Mouse (Mus musculus) cerebellum, postnatal 10 days (tissue): ENCODE measurements at regions not wholly inside any gene's neighbourhood (a gene's known extent, or its start where the extent isn't known, plus 50 kb on each side); places are given as distances from the start of the nearest gene placed in this dataset.
"Not testable (repeated sequence)": the region's sequence is repeated elsewhere in the genome, so short reads cannot be mapped to it uniquely, and the experiment has no call there.

Experiments used
- DNase-seq, 2 experiments: peaks; one replicate each; pipeline ENCODE4 v3.0.0; 2021; ENCODE audit warnings: mixed read lengths in 2 of 2

DNA sequence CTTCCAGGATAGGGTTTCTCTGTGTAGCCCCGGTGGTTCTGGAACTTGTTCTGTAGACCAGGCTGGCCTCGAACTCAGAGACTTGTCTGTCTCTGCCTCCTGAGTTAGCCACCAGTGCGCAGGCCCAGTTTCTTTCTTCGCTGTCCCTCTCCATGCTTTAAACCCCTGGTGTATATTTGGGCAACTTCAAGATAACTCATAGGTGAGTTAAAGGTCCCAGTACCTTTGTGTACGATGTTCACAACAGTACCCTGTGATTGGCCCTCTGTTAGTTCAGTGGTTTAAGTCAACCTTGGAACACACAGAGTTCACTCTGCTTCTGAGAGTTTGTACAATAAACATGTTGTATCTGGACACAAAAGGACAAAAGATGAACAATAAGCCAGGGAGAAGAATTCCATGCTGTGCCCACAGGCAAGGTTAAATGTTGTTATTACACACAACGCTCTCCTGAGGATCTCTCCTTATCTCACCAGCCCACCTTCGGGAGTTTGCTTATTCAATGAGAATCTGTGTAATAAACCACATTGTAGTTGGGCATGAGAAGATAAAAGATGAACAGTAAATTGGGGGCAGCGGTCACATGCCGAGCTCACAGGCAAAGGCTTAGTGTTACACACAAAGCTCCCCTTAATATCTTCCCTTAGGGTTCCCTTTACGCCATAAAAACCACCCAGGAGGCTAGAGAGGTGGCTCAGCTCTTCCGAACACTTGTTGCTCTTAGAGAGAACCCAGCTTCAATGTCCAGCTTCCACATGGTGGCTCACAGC lies 78.6 kb upstream of the Cpsf6 start:
- DNase-seq, result no peak

DNA sequence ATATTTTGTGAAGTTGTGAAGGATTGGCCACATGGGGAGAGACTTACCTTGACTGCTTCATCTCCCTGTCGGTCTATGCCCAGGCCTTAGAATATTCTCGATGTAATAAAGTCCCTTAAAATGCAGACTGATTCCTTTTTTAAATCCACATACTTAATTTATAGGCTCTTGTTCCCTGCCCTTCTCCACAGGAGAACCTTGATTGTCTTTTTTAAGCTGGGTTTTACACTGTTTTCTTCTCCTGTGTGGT lies 77.8 kb upstream of the Cpsf6 start:
- DNase-seq, result no peak

DNA sequence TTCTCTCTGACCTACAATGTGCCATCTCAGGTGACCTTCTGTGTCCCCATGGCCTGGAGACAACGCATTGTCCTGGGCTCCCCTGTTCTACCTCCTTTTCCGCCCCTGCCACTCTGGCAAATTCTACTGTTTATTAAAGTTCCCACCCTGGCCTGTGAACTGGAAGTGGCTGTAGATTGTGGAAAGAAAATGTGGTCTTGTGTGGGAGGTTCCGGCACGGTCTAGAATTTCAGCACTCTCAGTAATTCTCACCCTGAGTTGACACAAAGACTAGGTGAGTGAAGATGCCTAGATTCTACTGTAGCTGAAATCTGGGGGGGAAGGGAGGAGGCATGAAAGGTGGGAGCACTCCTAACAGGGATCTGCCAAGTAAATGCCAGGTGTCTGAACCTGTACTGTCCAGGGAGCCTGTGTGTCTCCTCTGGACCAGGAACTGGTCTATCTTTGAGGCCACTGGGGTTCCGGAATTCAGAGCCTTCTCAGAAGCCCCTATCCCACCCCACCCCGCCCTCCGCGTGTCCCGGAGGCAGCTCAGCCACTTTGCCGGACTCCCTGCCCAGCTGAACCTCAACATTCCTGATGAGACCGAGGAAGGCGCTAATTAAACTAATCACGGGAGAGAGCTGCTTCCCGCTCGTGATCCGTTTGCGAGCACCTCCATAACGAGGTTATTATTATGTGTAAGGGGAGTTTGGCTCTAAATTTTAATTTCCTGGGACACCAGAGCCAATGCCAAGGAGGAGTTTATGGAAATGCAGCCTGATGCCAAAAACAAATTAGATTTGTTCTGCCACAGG lies 77.3 kb upstream of the Cpsf6 start:
- no peak for DNase-seq

DNA sequence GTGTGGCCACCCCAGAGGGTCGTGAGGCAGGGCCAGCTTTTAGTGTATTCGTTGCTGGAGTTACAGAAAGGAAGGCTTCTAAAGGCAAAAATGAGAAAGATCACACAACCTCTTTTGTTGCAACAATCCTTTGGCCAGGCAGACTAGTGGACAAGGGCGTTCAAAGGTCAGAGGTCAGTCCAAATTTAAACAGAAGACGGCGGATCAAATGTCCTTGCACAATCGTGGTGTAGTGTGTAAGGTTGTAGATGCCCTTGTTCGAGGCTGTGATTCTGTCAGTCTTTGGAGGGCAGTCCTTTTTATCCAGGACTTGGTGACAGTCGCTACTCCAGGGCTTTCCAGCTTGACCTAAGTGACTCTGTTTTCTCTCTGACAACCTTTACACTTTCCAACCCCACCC lies 76.6 kb upstream of the Cpsf6 start:
- DNase-seq, result no peak

DNA sequence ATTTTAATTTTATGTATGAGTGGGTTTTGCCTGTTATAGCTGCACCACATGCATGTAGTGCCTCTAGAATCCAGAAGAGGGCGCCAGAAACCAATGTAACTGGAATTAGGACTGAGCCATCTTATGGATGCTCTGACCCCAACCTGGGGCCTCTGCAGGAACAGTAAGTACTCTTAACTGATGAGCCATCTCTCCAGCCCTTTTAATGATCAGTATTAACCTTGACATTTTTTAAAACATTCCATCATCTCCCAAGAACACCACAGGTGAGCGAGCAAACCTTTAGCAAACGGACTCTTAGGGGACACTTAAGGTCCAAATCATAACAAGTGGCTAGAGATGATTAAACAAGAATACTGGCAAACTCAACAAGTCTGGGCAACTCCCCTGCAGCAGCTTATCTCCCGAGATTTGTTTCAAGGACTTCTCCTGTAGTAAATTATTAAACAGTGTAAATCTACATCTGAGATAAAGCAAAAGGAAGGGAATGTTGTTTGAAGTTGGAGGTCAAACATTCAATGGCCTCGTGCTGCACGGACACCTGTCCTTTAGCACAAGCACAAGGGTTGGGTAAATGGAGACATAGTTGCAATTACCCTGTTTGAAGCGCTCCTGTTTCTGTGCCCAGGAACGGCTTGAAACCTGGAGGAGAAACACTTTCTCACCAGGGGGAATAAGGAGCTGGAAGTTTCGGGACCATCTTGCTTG lies 75.9 kb upstream of the Cpsf6 start:
- DNase-seq, result peak; percentile 74 to 78

DNA sequence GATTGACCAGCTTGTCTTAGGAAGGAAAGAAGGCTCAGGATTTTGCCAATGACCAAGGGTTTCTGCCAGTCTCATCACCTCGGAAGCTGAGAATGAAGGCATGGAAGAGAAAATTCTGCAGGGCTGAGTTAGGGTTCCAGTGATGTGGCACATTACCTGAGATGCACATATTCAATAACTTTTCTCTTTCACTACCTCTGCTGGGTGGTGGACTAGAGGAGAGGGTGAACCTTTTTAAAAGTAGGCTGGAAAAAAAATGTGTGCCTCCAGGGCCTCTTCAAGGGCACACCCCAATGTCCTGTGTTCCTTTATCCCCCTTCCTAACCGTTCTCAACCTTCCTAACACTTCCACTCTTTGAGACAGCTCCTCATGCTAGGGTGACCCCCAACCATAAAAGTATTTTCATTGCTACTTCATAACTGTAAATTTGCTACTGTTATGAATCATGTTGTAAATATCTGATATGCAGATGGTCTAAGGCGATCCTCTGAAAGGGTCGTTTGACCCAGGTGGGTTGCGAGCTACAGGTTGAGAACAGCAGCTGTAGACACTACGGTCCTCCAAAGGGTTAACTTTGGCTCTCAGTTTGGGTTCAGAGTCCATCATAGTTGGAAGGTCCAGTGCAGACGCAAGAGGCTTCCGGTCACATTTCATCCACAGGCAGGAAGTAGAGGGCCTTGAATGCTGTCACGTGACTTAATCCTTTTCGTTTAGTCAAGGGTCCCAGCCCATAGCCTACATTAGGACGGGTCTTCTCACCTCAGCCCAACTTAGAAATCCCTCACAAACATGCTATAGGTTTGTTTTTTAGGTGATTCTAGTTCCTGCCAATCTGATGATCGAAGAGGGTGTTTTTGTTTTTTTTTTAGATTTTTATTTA lies 75.1 kb upstream of the Cpsf6 start:
- no peak for DNase-seq

DNA sequence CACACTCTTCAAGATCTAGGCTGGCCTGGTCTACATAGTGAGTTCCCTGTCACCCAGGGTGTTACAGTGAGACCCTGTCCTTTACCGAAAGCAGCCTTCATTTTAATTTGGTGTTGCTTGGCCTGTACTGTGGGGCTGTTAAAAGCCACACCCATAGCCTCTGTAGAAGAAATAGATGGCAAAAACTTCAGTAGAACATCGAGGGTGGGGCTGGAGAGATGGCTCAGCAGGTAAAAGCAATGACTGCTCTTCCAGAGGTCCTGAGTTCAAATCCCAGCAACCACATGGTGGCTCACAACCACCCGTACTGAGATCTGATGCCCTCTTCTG lies 74.3 kb upstream of the Cpsf6 start:
- DNase-seq, result no peak

DNA sequence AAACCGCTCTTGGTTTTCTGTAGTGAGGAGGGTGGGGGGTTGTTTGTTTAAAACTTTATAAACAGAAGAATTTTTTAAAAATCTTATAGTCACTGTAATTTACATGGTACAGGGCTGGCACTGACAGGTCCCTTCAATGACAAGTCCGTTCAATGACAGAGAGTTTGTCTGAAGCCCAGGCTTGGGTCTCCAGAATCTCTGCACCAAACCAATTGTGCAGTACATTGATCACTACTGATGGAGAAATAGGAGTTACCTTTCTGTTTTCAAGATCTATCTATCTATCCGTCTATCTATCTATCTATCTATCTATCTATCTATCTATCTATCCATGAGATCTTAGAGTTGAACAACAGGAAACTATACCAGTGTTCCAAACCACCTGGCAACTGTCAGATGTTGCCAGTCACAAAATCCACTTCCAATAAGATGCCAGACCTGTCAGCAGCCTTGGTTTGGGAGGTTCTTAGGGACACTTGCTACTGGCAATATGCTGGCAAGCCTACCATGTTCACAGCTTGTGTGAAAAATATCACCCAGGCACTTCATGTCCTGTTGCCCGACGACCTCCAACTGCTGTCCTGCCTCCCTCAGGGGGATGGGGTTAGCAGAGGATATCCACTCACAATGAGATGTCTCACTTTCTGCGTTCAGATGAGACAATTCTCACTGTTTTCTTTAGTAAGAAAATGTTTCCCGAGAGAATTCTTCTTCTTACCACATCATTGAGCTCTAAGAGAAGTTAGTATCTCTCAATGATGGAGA lies 73.8 kb upstream of the Cpsf6 start:
- DNase-seq, result no peak

DNA sequence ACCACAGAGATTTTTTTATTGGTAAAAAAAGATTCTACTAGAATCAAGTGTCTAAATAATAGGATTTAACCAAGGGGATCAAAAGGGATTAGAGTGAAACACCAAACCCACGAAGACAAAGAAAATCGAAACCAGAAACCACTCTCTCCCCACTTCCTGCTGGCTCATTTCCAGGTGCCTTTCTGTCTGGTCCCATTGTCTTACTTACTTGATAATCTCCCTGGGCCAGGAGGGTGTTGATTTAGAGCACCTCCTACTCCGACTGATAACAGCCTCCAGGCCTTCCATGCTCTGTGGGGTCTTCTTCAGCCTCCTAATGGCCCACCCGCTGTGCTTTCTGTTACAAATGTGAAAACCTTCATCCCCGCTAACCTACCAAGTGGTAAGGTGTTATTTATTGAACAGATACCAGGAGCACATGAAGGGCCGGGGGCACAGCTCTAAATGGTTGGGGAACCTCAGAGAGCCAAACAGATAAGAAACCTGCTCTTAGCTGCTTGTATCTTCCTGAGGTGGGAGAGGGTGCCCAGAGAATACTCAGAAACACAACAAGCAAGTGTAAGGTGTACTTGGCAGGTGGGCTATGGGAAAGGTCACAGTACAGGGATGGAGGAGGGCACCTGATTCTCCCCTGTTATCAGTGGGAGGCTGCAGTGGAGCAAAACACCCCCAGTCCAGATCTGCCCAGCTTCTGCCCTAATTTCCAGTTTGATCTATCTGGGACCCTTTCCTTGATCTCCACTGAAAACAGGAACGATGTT lies 72.6 kb upstream of the Cpsf6 start:
- no peak for DNase-seq

DNA sequence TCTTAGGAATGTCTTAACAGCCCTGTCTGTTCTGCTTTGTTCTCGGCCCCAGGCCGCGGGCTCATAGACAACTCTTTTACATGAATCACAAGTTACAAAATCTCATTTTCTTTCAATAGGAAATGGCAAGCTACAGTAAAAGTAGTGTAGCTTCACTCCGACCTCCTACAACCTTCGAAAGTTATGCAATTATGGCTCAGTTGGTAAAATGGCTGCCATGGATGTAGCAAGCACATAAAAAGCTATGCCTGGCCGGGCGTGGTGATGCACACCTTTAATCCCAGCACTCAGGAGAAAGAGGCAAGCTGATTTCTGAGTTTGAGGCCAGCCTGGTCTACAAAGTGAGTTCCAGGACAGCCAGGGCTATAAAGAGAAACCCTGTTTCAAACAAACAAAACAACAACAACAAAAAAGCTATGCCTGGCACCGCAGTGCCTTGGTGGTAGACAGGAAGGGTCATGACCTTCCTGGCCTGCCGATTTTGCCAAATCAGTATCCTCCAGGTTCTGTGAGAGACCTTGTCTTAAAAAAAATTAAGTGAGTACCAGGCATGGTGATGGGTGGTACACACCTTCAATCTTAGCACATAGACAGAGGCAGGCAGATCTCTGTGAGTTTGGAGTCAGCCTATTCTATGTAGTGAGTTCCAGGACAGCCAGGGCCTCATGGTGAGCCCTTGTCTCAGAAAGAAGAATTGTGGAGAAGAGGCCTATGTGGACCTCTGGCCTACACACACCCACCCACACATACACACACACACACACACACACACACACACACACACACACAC lies 71.8 kb upstream of the Cpsf6 start:
- no peak for DNase-seq

DNA sequence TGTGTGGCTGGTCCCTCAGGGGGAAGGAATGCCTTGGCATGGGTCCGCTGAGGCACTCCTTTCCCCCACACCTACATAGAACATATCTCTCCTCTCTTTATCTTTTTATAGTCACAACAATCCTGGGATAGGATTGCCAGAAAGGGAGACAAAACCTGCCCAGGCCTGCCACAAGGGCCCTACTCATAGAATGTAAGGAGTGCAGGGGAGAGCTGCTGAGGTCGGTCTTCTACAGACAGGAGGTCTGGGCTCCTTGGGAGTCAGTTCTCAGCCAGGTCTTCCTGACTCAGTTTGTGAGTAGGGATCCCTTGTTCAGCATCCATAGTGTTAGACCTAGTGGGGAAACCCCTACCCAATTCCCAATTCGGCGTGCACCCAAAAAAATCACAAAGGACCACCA lies 70.8 kb upstream of the Cpsf6 start:
- DNase-seq, result no peak

DNA sequence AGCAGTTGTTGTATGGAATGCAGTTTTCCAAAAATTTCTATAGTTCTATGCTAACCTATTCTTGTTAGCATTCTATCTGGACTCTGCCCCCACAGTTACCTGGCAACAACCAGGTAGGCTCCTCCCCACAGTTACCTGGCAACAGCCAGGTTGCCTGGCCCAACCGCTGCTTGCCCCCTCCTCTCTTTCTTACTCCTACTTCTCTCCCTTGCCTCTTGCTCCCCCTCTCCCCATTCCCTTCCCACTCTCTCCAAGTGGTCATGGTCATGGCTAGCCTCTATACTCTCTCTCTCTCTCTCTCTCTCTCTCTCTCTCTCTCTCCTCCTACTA lies 70.4 kb upstream of the Cpsf6 start:
- DNase-seq, result no peak

DNA sequence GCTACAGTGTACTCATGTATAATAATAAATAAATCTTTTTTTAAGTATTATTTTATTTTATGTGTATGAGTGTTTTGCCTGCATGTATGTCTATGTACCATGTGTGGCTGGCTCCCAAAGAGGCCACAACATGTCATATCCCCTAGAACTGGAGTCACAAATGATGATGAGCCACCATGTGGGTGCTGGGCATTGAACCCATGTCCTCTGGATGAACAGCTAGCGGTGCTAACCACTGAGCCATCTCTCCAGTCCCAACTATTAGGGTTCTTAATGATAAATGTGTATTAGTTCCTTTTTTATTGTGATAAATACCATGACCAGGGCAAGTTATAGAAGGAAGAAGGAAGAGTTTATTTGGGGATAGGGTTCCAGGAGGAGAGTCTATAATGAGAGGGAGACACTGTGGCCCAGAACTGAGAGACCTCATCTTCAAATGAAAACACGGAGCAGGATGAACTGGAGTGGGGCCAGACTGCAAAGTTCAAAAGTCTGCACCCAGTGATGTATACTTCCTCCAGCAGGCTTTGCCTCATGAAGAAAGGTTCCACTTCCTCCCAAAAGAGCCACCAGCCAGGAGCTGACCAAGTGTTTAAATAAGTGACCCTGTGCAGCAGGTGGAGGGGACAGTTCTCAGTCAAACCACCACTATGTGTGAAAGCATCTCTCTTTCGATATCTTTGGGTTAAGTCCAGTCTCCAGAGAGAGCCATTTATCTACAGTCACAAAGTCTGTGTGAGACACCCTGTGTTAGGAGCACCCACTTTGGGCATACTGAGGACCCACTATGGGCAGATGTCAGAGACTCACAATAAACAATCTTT lies 69.8 kb upstream of the Cpsf6 start:
- no peak for DNase-seq

DNA sequence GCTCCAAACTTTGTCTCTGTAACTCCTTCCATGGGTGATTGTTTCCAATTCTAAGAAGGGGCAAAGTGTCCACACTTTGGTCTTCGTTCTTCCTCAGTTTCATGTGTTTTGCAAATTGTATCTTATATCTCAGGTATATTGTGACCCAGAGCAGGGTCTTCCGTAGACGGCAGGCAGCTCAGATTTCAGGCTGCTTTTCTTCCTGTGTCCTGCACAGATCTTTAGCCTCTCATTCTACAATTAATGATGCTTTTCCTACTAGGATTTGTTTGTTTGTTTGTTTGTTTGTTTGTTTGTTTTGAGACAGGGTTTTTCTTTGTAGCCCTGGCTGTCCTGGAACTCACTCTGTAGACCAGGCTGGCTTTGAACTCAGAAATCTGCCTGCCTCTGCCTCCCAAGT lies 69.0 kb upstream of the Cpsf6 start:
- not testable (repeated sequence) for DNase-seq

DNA sequence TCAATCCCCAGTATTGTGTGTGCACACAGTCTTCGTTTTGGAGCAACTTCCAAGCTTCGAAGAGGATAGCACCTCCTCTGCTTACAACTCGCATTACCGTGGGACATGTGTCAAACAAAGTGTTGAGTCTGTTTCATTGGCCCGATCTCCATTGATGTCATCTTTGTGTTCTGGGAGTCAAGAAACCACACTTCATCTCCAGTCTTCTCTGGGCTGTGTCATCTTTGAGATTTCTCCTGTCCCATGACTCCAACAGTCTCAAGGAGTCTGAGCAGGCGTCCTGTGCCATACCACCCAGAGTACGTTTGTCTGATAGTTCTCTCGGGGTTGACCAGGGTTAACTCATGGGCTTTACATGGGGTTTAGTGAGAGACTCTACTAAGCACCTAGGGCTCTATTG lies 67.8 kb upstream of the Cpsf6 start:
- no peak for DNase-seq

DNA sequence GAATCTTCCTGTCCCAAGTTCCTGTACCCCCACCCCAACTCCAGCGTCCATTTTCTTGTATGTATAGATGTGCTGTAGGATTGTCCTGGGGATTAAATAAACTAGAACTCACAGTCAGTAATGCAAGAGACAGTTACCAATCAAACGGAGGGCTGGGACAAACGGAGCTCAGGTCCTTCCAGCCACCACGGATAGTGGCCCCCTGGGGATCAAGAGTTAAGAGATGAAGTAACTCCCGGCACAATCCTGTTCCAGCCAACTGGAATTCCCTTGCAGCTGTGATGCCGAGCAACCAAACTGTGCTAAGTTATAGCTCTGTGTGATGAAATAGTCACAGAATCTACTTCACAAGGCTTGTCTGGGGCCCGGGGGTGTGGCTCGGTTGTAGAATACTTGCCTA lies 67.4 kb upstream of the Cpsf6 start:
- DNase-seq, result no peak

DNA sequence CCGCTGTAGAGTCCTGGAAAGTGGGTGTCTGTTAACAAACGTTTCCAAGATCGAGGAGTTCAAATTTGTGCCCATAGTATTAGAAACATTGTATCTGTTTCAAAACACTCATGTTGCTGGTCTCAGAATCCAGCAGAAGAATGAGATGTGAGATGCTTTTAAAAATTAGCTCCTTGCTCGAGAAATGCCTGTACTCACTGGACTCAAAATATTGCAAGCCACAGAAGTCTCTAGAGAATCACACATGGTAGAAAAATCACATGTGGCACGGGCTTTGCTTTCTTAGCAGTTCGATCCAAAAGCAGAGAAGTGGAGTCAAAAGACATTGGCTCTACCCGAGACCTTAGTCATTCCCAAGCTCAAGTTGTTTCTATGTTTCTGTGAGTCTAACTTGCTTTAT lies 67.0 kb upstream of the Cpsf6 start:
- DNase-seq, result no peak

DNA sequence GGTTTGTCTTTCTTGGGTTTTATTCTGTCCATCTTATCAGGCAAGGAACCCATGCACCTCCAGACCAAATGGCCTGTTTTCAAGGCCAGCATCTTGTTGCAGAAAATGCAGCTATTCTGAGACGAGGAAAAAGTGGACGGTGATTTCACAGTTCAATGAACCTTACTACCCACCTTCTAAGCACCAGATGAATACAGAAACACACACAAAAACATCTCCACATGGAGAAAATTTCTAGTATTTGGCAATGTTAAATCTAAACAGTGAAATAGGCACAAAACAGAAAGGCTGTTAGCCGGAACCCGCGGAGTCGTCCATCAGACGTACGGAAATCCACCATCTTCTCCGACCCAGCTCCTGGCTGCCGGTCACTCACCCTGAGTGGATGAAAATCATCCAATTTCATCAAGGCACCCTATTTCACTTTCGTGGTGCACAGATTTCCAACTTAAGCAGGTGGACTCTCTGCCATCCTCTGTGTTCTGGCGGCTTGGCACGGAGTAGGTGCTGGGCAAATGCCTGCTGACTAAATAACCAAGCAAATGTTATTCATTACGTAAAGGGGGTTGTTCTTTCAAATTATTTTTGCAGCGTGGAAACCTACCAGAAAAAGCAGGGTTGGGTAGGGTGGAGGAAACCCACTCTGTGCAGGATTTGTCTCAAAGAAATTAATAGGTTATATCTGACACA lies 66.1 kb upstream of the Cpsf6 start:
- DNase-seq, result peak; percentile 49 to 66

DNA sequence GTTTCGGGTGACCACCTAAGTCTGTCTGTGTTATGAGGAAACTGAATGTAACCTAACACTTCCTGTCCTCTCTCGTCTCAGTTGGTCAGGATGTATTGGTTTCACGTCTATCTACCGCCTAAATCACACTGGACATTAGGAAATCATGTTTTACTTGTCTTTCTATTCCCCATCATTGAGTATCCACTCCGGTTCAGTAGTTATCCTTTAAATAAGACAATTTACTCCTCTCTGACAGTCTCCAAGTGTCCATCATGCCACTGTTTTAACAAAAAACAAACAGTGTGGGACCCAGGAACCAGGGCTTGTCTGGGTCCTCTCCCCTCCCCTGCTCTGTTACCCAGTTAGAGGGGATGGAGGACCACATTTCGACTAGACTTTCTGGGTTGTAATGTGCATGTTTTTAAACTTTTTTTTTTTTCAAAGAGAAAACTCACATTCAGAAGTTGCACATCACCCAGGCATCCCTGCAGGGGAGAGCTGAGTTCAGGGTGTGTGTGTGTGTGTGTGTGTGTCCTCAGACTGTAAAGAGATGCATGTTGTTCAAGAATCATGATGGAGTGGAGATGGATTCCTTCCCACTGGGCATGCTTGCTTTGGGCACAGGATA lies 65.5 kb upstream of the Cpsf6 start:
- DNase-seq, result no peak
